Mouse (Mus musculus) megakaryocyte, embryonic 14.5 days (primary cell): ENCODE measurements at regions not wholly inside any gene's neighbourhood (a gene's known extent, or its start where the extent isn't known, plus 50 kb on each side); places are given as distances from the start of the nearest gene placed in this dataset.

Source experiments
- H3K27me3 ChIP-seq: replicated peaks from 2 replicates; pipeline ENCODE3; 2012; ENCODE audit warnings: inconsistent platforms
- H3K36me3 ChIP-seq: replicated peaks from 2 replicates; pipeline ENCODE3; 2012; ENCODE audit warnings: low read length, inconsistent platforms, mixed read lengths
- H3K4me1 ChIP-seq: 2 replicates; pipeline ENCODE4 v1.6.1; 2012; ENCODE audit warnings: inconsistent platforms
- H3K4me3 ChIP-seq: replicated peaks from 2 replicates; pipeline ENCODE3; 2012; ENCODE audit warnings: moderate library complexity, mild to moderate bottlenecking, inconsistent platforms
- H3K9me3 ChIP-seq: 2 replicates; pipeline ENCODE4 v1.6.1; 2012; ENCODE audit warnings: inconsistent platforms
- FLI1 ChIP-seq: IDR thresholded peaks from 2 replicates; pipeline ENCODE4 v1.6.1; 2012; ENCODE audit warnings: low read length, inconsistent platforms, mixed read lengths
- GATA1 ChIP-seq: IDR thresholded peaks from 3 replicates; pipeline ENCODE4 v1.6.1; 2012; ENCODE audit warnings: mixed read lengths, low read length, inconsistent platforms, borderline replicate concordance

- Histone ChIP-seq H3K4me1 (no peaks in the 10 kb centered on the region), H3K36me3 (no peaks in the 10 kb centered on the region), H3K9me3 (peaks cover 10% of the 10 kb centered on the region; the same call in 1 of the 2 replicates), H3K4me3 (no peak overlapping the region), H3K27me3 (no peaks in the 10 kb centered on the region)
- TF ChIP-seq GATA1 (no peak), FLI1 (no peak)
Measured at GRCm38 (mm10) chr10:67339371-67339929, 54.3 kb upstream of the Nrbf2 start.

- Histone ChIP-seq H3K4me3 (no peak overlapping the region), H3K36me3 (no peaks in the 10 kb centered on the region), H3K9me3 (peaks cover 19% of the 10 kb centered on the region), H3K27me3 (no peaks in the 10 kb centered on the region), H3K4me1 (no peaks in the 10 kb centered on the region)
- no peak for TF ChIP-seq GATA1
- no peak for TF ChIP-seq FLI1
Measured at GRCm38 (mm10) chr10:67344722-67345121, 59.6 kb upstream of the Nrbf2 start.

GRCm38 (mm10) chr10:67350956-67351355 is 65.9 kb upstream of the Nrbf2 start:
- H3K9me3 ChIP-seq = peaks cover 11% of the 10 kb centered on the region
- H3K27me3 ChIP-seq = no peaks in the 10 kb centered on the region
- TF ChIP-seq FLI1 = no peak
- no peak for TF ChIP-seq GATA1
- H3K36me3 ChIP-seq = no peaks in the 10 kb centered on the region
- H3K4me3 ChIP-seq = no peak overlapping the region
- no peaks in the 10 kb centered on the region for H3K4me1 ChIP-seq

GRCm38 (mm10) chr10:67360793-67361192 is 75.7 kb upstream of the Nrbf2 start:
- TF ChIP-seq FLI1 = no peak
- TF ChIP-seq GATA1 = no peak
- Histone ChIP-seq H3K36me3 (no peaks in the 10 kb centered on the region), H3K27me3 (no peaks in the 10 kb centered on the region), H3K4me3 (no peak overlapping the region), H3K9me3 (peaks cover 13% of the 10 kb centered on the region), H3K4me1 (no peaks in the 10 kb centered on the region)

GRCm38 (mm10) chr10:67361281-67361680 is 76.2 kb upstream of the Nrbf2 start:
- TF ChIP-seq FLI1 (no peak), GATA1 (no peak)

GRCm38 (mm10) chr10:67364595-67364994 is 79.5 kb upstream of the Nrbf2 start:
- H3K36me3 ChIP-seq = no peaks in the 10 kb centered on the region
- H3K9me3 ChIP-seq = no peaks in the 10 kb centered on the region; the same call in 1 of the 2 replicates
- H3K27me3 ChIP-seq = no peaks in the 10 kb centered on the region
- TF ChIP-seq FLI1 (no peak), GATA1 (no peak)
- no peaks in the 10 kb centered on the region for H3K4me1 ChIP-seq
- no peak overlapping the region for H3K4me3 ChIP-seq

More at GRCm38 (mm10) chr10:67361281-67361680, 76.2 kb upstream of the Nrbf2 start:
- no peak overlapping the region for H3K4me3 ChIP-seq
- H3K27me3 ChIP-seq = no peaks in the 10 kb centered on the region
- no peaks in the 10 kb centered on the region for H3K36me3 ChIP-seq
- peaks cover 13% of the 10 kb centered on the region for H3K9me3 ChIP-seq
- no peaks in the 10 kb centered on the region for H3K4me1 ChIP-seq

- Histone ChIP-seq H3K27me3 (no peaks in the 10 kb centered on the region), H3K36me3 (no peaks in the 10 kb centered on the region), H3K9me3 (no peaks in the 10 kb centered on the region; the same call in 1 of the 2 replicates), H3K4me3 (no peak overlapping the region), H3K4me1 (no peaks in the 10 kb centered on the region)
- TF ChIP-seq FLI1 = no peak
- no peak for TF ChIP-seq GATA1
Measured at GRCm38 (mm10) chr10:67365158-67365557, 80.1 kb upstream of the Nrbf2 start.

- Histone ChIP-seq H3K4me3 (no peak overlapping the region), H3K27me3 (no peaks in the 10 kb centered on the region), H3K9me3 (0 out of 2 replicates have a peak, but pooled peaks cover under 1% of the 10 kb centered on the region), H3K36me3 (no peaks in the 10 kb centered on the region), H3K4me1 (no peaks in the 10 kb centered on the region)
- TF ChIP-seq GATA1 = no peak
- no peak for TF ChIP-seq FLI1
Measured at GRCm38 (mm10) chr10:67372569-67373161, 87.6 kb upstream of the Nrbf2 start.

GRCm38 (mm10) chr10:67376638-67377037 is 91.5 kb upstream of the Nrbf2 start:
- TF ChIP-seq FLI1 (no peak), GATA1 (no peak)
- H3K4me1 ChIP-seq = no peaks in the 10 kb centered on the region
- 0 out of 2 replicates have a peak, but pooled peaks cover 6% of the 10 kb centered on the region for H3K9me3 ChIP-seq
- H3K36me3 ChIP-seq = no peaks in the 10 kb centered on the region
- no peaks in the 10 kb centered on the region for H3K27me3 ChIP-seq
- no peak overlapping the region for H3K4me3 ChIP-seq

GRCm38 (mm10) chr10:67377643-67378223 is 92.6 kb upstream of the Nrbf2 start:
- TF ChIP-seq FLI1 (no peak), GATA1 (no peak)
- H3K4me3 ChIP-seq = no peak overlapping the region

More at GRCm38 (mm10) chr10:67377643-67378223, 92.6 kb upstream of the Nrbf2 start:
- Histone ChIP-seq H3K27me3 (no peaks in the 10 kb centered on the region), H3K4me1 (no peaks in the 10 kb centered on the region), H3K36me3 (no peaks in the 10 kb centered on the region), H3K9me3 (0 out of 2 replicates have a peak, but pooled peaks cover 10% of the 10 kb centered on the region)
